Mouse (Mus musculus) kidney, adult 2 months (tissue): ENCODE measurements around the gene Anapc1.

ENCODE experiments used
- CTCF ChIP-seq: fragments of 200-500 bp; conservative IDR thresholded peaks from 2 replicates; pipeline ENCODE4 v1.5.1; 2011; ENCODE audit warnings: low read depth, mild to moderate bottlenecking, control low read depth, low read length, moderate library complexity, mixed read lengths; ENCODE audit not compliant: insufficient read depth, insufficient read length
- POLR2A ChIP-seq: fragments of 200-500 bp; IDR thresholded peaks from one replicate; pipeline ENCODE4 v1.6.1; 2011; ENCODE audit warnings: low read depth, low read length, control low read depth

DNA sequence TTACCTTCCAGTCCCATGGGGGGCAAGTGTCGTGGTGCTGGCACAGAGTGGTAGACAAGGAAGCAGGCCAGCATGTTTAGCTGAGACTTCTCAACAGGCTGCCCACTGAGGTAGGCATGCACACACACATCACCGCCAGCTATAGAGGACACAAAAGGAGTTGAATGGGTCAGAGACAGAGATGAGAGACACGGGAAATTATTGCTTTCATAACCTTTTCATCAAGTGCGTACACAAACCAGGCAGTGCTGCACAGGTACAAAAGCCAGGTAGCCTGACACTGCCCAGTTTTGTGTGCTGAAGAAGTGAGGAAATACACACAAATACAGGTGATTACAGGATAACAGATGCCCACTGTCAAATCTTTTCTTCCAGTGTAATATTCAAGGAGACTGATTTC is 71.8 kb downstream of the Anapc1 start:
- TF ChIP-seq POLR2A: no peak
- no peak for TF ChIP-seq CTCF
